Mouse (Mus musculus): ENCODE results near the gene Arhgap23. TPM values are rescaled to one million over a fixed set of nuclear protein-coding genes. Genes with fewer than 3 reads are reported as not detected.

Gene Arhgap23
- total and polyA plus RNA-seq, 3 experiments: 1.2 to 5.6 (median 4.2) TPM

DNA sequence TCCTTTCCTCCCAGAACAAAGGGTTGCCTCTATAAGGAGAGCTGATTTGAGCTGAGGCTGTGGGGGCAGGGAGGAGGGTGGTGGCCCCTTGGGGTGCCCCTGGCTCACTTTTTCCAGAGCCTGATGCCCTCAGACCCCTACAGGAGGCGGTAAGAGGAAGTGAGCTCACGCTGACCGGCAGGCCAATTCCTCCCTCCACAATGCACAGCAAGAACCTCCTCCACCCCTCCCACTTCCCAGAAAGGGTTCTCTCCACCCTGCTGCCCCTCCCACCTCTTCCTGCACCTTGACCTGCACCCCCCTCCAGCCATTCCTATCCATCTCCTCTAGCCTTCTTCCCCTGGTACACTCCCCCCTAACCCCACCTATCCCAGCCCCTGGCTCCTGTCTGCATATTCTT lies 3.2 kb upstream of the Arhgap23 start (continued):
- TF ChIP-seq TCF12 (IDR thresholded peaks at IDR 0.05; ENCODE audit: low read depth, low read length) (peak; percentile 76), ZNF384 (IDR thresholded peaks at IDR 0.05; ENCODE audit: low read depth, low read length) (no peak), JUND (conservative IDR thresholded peaks at IDR 0.05; ENCODE audit: low read depth, low read length) (peak; percentile 83), POLR2AphosphoS2 (IDR thresholded peaks at IDR 0.05; ENCODE audit: low read depth, low read length) (no peak), BHLHE40 (IDR thresholded peaks at IDR 0.05; ENCODE audit: low read depth, low read length) (peak; percentile 59), ZC3H11A (IDR thresholded peaks at IDR 0.05; ENCODE audit: low read depth, low read length) (no peak), CTCF (conservative IDR thresholded peaks at IDR 0.05 in 1 of 2, IDR thresholded peaks at IDR 0.05 in 1 of 2; ENCODE audit: low read depth in 2 of 2, low read length in 2 of 2) (peak in 1 of 2 experiments; percentile 18; a peak in 2 of 4 replicates), ETS1 (conservative IDR thresholded peaks at IDR 0.05; ENCODE audit: low read depth, low read length) (peak; percentile 86), TBP (conservative IDR thresholded peaks at IDR 0.05; ENCODE audit: low read depth, low read length) (no peak), GABPA (IDR thresholded peaks at IDR 0.05; ENCODE audit: insufficient replicate concordance, low read depth, low read length) (no peak), MAFK (IDR thresholded peaks at IDR 0.05; ENCODE audit: insufficient replicate concordance, low read length) (0 out of 2 replicates have a peak, but pooled peaks have one; percentile 9), MEF2A (IDR thresholded peaks at IDR 0.05; ENCODE audit: borderline replicate concordance, low read depth, low read length) (peak; percentile 84), ZMIZ1 (IDR thresholded peaks at IDR 0.05; ENCODE audit: low read depth, low read length) (0 out of 2 replicates have a peak, but pooled peaks have one; percentile 60), MXI1 (IDR thresholded peaks at IDR 0.05; ENCODE audit: low read depth, low read length) (peak; percentile 58; the same call in 1 of the 2 replicates), JUN (IDR thresholded peaks at IDR 0.05; ENCODE audit: insufficient read depth, low read depth, low read length) (peak; percentile 89), RCOR1 (conservative IDR thresholded peaks at IDR 0.05; ENCODE audit: low read depth, low read length) (peak; percentile 61; the same call in 1 of the 2 replicates), MAX (IDR thresholded peaks at IDR 0.05; ENCODE audit: low read length) (peak; percentile 61)

DNA sequence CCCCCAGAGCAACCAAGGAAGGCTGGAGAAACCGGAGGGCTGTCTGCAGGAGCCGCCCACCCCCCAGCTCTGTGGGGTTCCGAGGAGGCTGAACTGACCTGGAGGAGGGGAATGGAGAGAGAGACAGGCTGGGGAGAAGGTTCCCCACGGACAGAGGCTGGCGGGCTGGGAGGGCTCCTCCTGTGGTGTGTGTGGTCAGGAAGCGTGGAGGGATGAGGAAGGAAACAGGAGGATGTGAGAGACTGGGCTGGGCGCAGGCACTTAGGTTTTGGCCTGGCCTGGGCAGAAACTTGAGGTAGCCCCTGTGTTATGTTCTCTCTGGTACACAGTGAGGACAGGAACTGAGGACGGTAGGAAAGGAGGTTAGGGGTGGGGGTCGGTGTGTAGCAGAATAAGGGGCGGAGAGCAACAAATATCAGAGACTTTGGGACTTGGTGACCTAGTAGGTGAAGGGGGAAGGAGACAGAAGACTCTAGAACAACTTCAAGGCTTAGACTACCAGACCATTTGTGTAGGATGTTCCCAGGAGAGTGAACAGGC lies 2.5 kb upstream of the Arhgap23 start:
- peaks cover 23 to 42% of the 10 kb centered on the region in 2 experiments for H3K4me1 ChIP-seq (ENCODE audit: control insufficient read depth in 1 of 2, insufficient read depth in 2 of 2)
- no peaks in the 10 kb centered on the region for H3K9me3 ChIP-seq (replicated peaks; ENCODE audit: low read length)
- in situ Hi-C loops (cut with MboI; ENCODE audit: low pct_ligation_motif_present, low pct_unique_long_range_greater_than_20kb, low sequenced_read_pairs): no loop called here
- DNase-seq (ENCODE audit: extremely low read depth): no peak
- TF ChIP-seq CHD2 (IDR thresholded peaks at IDR 0.05; ENCODE audit: low read length) (no peak), ZKSCAN1 (IDR thresholded peaks at IDR 0.05; ENCODE audit: borderline replicate concordance, low read depth, low read length) (no peak), E2F4 (IDR thresholded peaks at IDR 0.05; ENCODE audit: insufficient replicate concordance, low read depth, low read length) (no peak), MYC (IDR thresholded peaks at IDR 0.05; ENCODE audit: low read depth, low read length) (no peak), NRF1 (IDR thresholded peaks at IDR 0.05; ENCODE audit: low read depth, low read length) (no peak)
- dilution Hi-C loops (cut with MboI; ENCODE audit: extremely low pct_ligation_motif_present, extremely low pct_unique_long_range_greater_than_20kb, low sequenced_read_pairs): no loop called here
- H3K79me2 ChIP-seq (replicated peaks; ENCODE audit: control insufficient read depth, extremely low read depth, insufficient read depth, poor library complexity, severe bottlenecking): no peaks in the 10 kb centered on the region
- H3K9ac ChIP-seq (ENCODE audit: insufficient read depth, low read depth): no peak overlapping the region
- peaks cover 0 to 2% of the 10 kb centered on the region in 2 experiments for H3K36me3 ChIP-seq (replicated peaks in 1 of 2; ENCODE audit: control insufficient read depth in 1 of 2, insufficient read depth in 1 of 2, low read length in 1 of 2)
- H3K27ac ChIP-seq (ENCODE audit: insufficient read depth, low read depth): no peak overlapping the region
- H3K27me3 ChIP-seq (replicated peaks): peaks cover 2% of the 10 kb centered on the region
- no peak overlapping the region for H3K4me3 ChIP-seq (replicated peaks in 1 of 3; ENCODE audit: low read depth in 2 of 3, low read length in 2 of 3, poor library complexity in 1 of 3)
- no peak overlapping the region for H3K4me2 ChIP-seq (ENCODE audit: insufficient read depth, low read depth, poor library complexity, severe bottlenecking)
